Mouse (Mus musculus): ENCODE data around the gene Pde4d. TPM values are rescaled to one million over a fixed set of nuclear protein-coding genes. Genes with fewer than 3 reads are reported as not detected.

Gene Pde4d
- polyA plus RNA-seq, 1 experiment from 2014 or later = 13.6 TPM

DNA sequence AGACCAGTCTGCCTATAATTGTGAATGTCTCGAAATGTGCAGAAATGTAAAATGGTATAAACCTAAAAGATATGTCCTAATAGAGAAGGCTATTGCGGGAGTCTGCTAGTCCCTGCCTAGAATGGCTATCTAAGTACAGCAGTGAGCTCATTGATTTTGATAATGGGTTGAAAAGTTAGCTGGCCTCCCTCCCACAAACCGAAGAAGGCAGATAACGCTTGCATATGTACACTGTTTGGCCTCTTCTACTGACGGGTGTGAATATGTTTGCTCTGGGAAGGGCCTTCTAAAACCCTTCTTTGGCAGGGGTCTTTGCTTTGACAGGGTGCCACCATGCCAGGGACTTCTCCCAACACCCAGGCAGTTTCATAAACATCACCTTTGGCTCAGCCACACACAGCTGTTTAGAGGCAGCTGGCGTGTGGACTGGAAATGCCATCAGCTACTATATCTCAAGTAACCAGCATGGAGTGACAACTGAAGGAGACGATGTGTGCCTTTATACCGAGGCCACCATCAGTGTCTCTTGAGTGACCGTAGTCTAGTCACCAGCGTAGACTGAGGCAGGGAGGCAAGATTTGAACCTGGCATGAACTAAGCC is 1216.2 kb downstream of the Pde4d start:
- no peak for ATAC-seq (ENCODE audit: low read depth)
- H3K4me3 ChIP-seq (ENCODE audit: low read depth, low read length) = no peak overlapping the region
- no peak overlapping the region for H3K27ac ChIP-seq (replicated peaks; ENCODE audit: low read depth, low read length)
- H3K36me3 ChIP-seq (ENCODE audit: control insufficient read depth, insufficient read depth, low read length) = no peaks in the 10 kb centered on the region
- H3K9ac ChIP-seq (ENCODE audit: low read depth, low read length) = no peak overlapping the region
- no peaks in the 10 kb centered on the region for H3K9me3 ChIP-seq (ENCODE audit: control insufficient read depth, low read length)
- 86% methylated on average over 10 of the region's 10 CpGs for WGBS
- H3K4me2 ChIP-seq (ENCODE audit: low read depth, low read length) = no peak overlapping the region
- no peak for DNase-seq (ENCODE audit: low spot score)
- H3K27me3 ChIP-seq (replicated peaks; ENCODE audit: control insufficient read depth, insufficient read depth, low read length) = no peaks in the 10 kb centered on the region
- peaks cover 9% of the 10 kb centered on the region for H3K4me1 ChIP-seq (ENCODE audit: control insufficient read depth, insufficient read depth, low read length)

DNA sequence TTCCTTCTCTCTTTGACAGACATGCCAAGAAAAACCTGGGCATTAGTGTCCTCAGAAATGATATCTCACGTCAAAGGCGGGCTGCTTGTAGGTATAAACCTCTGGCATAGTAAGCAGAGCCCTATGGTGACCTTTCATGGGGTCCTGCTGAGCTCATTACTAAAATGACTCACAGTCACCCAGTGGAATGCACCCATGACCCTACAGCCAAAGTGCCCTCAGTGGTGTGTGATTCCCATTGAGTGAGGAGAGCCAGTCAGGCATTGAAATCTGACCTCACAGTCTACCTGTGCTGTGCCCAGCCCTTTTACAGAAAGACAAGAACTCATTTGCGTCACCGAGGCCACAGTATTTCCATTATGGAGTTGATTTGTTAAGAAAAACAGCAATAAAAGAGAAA is 1220.2 kb downstream of the Pde4d start:
- DNase-seq (ENCODE audit: low spot score) (no peak), ATAC-seq (ENCODE audit: low read depth) (no peak)
- H3K36me3 ChIP-seq (ENCODE audit: control insufficient read depth, insufficient read depth, low read length) = no peaks in the 10 kb centered on the region
- H3K9me3 ChIP-seq (ENCODE audit: control insufficient read depth, low read length) = no peaks in the 10 kb centered on the region
- H3K4me2 ChIP-seq (ENCODE audit: low read depth, low read length) = no peak overlapping the region
- peaks cover 2% of the 10 kb centered on the region; the same call in 1 of the 2 replicates for H3K4me1 ChIP-seq (ENCODE audit: control insufficient read depth, insufficient read depth, low read length)
- H3K27me3 ChIP-seq (replicated peaks; ENCODE audit: control insufficient read depth, insufficient read depth, low read length) = no peaks in the 10 kb centered on the region
- no peak overlapping the region for H3K9ac ChIP-seq (ENCODE audit: low read depth, low read length)
- H3K27ac ChIP-seq (replicated peaks; ENCODE audit: low read depth, low read length) = no peak overlapping the region
- H3K4me3 ChIP-seq (ENCODE audit: low read depth, low read length) = no peak overlapping the region
- 68% methylated on average over 4 of the region's 4 CpGs for WGBS

DNA sequence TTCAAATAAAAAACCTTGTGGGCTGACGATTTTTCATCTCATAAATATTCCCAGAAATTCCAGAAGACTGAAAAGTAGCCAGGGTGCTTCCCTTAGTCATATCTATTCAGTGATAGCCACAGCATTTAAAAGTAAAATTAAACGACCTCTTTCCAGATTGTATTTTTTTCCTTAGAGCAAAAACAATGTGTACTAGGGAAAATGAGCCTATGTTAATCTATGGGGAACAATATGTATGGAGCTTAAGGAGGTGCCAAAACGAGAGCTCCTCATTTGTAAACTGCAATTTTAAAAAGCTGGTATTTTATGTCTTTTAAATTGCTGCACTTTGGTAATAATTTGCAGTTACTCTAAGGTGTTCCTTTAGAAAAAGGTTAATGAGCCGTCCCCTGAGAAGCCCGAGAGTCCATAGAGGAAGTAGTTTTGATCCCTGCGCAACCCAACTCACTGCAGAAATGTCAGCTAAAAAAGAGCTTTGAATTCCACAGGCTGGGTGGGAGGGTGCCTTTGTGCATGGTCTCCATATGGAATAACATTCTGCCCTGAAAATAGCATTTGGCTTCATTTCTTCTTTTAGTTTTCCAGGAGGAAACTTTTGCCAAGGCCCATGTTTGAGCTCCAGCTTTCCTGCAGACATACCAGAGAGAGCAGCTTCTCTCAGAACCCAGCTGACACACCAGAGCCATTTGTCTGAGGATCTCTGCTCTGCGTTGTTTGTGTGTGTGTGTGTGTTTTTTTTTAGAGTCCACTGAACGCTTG is 1222.0 kb downstream of the Pde4d start:
- WGBS = 40% methylated on average over 8 of the region's 8 CpGs
- H3K27ac ChIP-seq (replicated peaks; ENCODE audit: low read depth, low read length) = no peak overlapping the region
- DNase-seq (ENCODE audit: low spot score) (no peak), ATAC-seq (ENCODE audit: low read depth) (no peak)
- no peak overlapping the region for H3K4me2 ChIP-seq (ENCODE audit: low read depth, low read length)
- H3K27me3 ChIP-seq (replicated peaks; ENCODE audit: control insufficient read depth, insufficient read depth, low read length) = no peaks in the 10 kb centered on the region
- no peak overlapping the region for H3K9ac ChIP-seq (ENCODE audit: low read depth, low read length)
- no peak overlapping the region for H3K4me3 ChIP-seq (ENCODE audit: low read depth, low read length)
- H3K36me3 ChIP-seq (ENCODE audit: control insufficient read depth, insufficient read depth, low read length) = no peaks in the 10 kb centered on the region
- no peaks in the 10 kb centered on the region for H3K9me3 ChIP-seq (ENCODE audit: control insufficient read depth, low read length)
- no peaks in the 10 kb centered on the region for H3K4me1 ChIP-seq (ENCODE audit: control insufficient read depth, insufficient read depth, low read length)

DNA sequence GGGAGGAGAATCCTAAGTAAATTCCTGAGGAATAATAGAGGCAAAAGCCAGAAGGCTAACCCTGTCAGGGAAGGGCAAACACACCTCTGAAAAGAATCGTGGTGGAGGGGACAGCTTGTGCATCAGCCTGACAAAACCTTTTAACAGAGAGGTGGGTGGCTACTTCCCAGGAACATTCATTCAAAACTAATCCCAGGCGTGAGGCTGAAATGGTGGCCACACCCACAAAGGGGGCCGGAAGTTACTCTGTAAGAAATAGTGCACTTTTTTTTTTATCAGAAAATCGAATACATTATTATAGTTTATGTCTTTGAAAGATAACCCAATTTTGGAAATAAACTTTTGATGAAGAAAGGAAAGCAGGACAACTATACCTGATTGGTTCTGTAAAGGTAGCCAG is 1227.3 kb downstream of the Pde4d start:
- Histone ChIP-seq H3K27ac (replicated peaks; ENCODE audit: low read depth, low read length) (no peak overlapping the region), H3K4me1 (ENCODE audit: control insufficient read depth, insufficient read depth, low read length) (no peaks in the 10 kb centered on the region), H3K4me2 (ENCODE audit: low read depth, low read length) (no peak overlapping the region), H3K9ac (ENCODE audit: low read depth, low read length) (no peak overlapping the region), H3K9me3 (ENCODE audit: control insufficient read depth, low read length) (no peaks in the 10 kb centered on the region), H3K27me3 (replicated peaks; ENCODE audit: control insufficient read depth, insufficient read depth, low read length) (no peaks in the 10 kb centered on the region), H3K4me3 (ENCODE audit: low read depth, low read length) (no peak overlapping the region), H3K36me3 (ENCODE audit: control insufficient read depth, insufficient read depth, low read length) (no peaks in the 10 kb centered on the region)
- DNase-seq (ENCODE audit: low spot score) = no peak
- WGBS = 56% methylated on average over 4 of the region's 4 CpGs
- ATAC-seq (ENCODE audit: low read depth) = no peak

DNA sequence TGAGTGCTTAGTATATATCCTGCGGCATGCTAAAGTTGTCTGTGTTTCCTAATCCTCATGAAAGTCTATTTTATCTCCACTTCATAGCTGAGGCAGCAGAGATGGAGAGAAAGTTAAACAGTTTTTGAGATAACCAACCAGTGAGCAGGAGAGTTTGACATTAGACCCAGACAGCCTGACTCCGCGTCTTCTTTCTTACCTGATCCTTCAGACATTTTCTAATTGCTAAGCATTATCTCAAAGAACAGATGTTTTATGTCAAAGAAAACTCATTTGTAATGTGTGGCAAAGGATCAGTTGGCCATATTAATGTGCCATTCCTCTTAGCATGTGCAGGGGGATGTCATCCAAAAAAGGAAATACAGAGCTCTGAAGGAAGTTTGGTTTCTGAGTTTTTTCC is 1227.9 kb downstream of the Pde4d start:
- 74% methylated on average over 3 of the region's 3 CpGs for WGBS
- Histone ChIP-seq H3K4me1 (ENCODE audit: control insufficient read depth, insufficient read depth, low read length) (no peaks in the 10 kb centered on the region), H3K4me3 (ENCODE audit: low read depth, low read length) (no peak overlapping the region), H3K27me3 (replicated peaks; ENCODE audit: control insufficient read depth, insufficient read depth, low read length) (no peaks in the 10 kb centered on the region), H3K9ac (ENCODE audit: low read depth, low read length) (no peak overlapping the region), H3K27ac (replicated peaks; ENCODE audit: low read depth, low read length) (no peak overlapping the region), H3K36me3 (ENCODE audit: control insufficient read depth, insufficient read depth, low read length) (no peaks in the 10 kb centered on the region), H3K9me3 (ENCODE audit: control insufficient read depth, low read length) (no peaks in the 10 kb centered on the region), H3K4me2 (ENCODE audit: low read depth, low read length) (no peak overlapping the region)
- DNase-seq (ENCODE audit: low spot score) (no peak), ATAC-seq (ENCODE audit: low read depth) (no peak)

DNA sequence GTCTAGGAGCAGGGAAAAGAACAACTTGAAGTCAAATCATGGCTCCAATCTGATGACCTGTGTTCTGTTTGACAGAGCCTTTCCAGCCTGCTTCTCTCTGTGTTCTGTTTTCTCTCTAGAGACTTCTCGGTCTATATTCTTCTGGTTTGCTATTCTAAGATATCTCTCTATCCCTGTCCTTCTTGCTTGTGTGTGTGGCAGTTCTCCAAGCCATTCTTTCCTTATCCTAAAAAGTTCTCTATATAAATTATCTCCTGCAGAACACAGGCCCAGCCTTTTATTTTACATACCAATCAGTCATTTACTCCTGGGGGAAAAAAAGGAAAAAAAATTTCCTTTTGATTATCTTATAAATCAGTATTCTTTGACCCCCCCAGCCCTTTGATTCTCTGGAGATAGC is 1229.2 kb downstream of the Pde4d start:
- Histone ChIP-seq H3K27me3 (replicated peaks; ENCODE audit: control insufficient read depth, insufficient read depth, low read length) (no peaks in the 10 kb centered on the region), H3K4me1 (ENCODE audit: control insufficient read depth, insufficient read depth, low read length) (no peaks in the 10 kb centered on the region), H3K9me3 (ENCODE audit: control insufficient read depth, low read length) (no peaks in the 10 kb centered on the region), H3K9ac (ENCODE audit: low read depth, low read length) (no peak overlapping the region), H3K4me2 (ENCODE audit: low read depth, low read length) (no peak overlapping the region), H3K27ac (replicated peaks; ENCODE audit: low read depth, low read length) (no peak overlapping the region), H3K4me3 (ENCODE audit: low read depth, low read length) (no peak overlapping the region), H3K36me3 (ENCODE audit: control insufficient read depth, insufficient read depth, low read length) (no peaks in the 10 kb centered on the region)
- ATAC-seq (ENCODE audit: low read depth) = no peak
- WGBS = 89% methylated on average over 1 of the region's 1 CpGs
- DNase-seq (ENCODE audit: low spot score) = no peak

DNA sequence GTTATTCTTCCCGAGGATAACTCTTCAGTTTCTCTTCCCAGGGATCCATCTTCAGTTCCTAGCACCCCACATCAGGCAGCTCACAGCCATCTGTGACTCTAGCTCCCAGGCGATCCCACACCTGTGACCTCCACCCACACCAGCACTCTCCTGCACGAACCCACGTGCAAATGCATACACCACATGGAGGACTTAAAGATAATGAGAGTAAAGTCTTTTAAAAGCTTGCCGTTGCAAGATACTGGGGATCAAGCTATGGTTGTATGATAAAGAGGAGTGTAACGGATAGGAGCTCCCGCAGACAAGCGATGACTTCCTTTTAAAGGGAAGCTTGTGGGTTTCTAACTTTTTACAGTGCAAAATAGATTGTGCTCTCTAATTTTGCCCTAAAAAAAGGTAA is 1230.5 kb downstream of the Pde4d start:
- Histone ChIP-seq H3K27ac (replicated peaks; ENCODE audit: low read depth, low read length) (no peak overlapping the region), H3K4me3 (ENCODE audit: low read depth, low read length) (no peak overlapping the region), H3K9me3 (ENCODE audit: control insufficient read depth, low read length) (no peaks in the 10 kb centered on the region), H3K36me3 (ENCODE audit: control insufficient read depth, insufficient read depth, low read length) (no peaks in the 10 kb centered on the region), H3K4me2 (ENCODE audit: low read depth, low read length) (no peak overlapping the region), H3K27me3 (replicated peaks; ENCODE audit: control insufficient read depth, insufficient read depth, low read length) (no peaks in the 10 kb centered on the region), H3K4me1 (ENCODE audit: control insufficient read depth, insufficient read depth, low read length) (peaks cover 4% of the 10 kb centered on the region; the same call in 1 of the 2 replicates), H3K9ac (ENCODE audit: low read depth, low read length) (no peak overlapping the region)
- ATAC-seq (ENCODE audit: low read depth) = no peak
- 89% methylated on average over 8 of the region's 8 CpGs for WGBS
- DNase-seq (ENCODE audit: low spot score) = no peak

DNA sequence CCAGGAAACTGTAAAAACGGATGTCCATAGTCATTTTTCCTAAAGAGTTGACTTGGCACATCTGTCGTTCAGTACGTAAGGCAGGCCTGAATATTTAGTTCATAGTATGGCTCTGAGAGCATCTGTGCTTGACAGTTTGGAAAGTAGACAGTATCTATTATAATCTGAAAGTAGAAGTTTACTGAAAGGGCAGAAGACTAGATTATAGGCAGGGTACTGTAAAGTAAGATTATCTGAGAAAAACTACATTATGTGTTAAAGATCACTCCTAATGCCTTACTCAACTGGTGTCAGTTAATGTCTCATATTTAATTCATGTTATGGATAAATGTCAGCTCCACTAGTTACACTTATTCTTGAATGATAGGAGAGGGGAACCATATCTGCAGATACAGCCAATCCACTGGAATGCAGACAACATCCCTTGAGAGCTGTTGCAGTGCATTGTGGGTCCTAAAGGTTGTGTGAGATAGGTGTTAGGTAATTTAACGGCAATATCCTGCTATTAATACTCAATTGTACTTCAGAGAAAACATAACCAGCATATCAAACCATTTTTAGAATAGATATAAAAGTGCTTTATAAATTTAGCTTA is 1232.0 kb downstream of the Pde4d start:
- WGBS = 78% methylated on average over 4 of the region's 4 CpGs
- H3K4me1 ChIP-seq (ENCODE audit: control insufficient read depth, insufficient read depth, low read length) = peaks cover 4% of the 10 kb centered on the region; the same call in 1 of the 2 replicates
- no peaks in the 10 kb centered on the region for H3K36me3 ChIP-seq (ENCODE audit: control insufficient read depth, insufficient read depth, low read length)
- DNase-seq (ENCODE audit: low spot score) = no peak
- no peak overlapping the region for H3K9ac ChIP-seq (ENCODE audit: low read depth, low read length)
- H3K4me3 ChIP-seq (ENCODE audit: low read depth, low read length) = no peak overlapping the region
- no peaks in the 10 kb centered on the region for H3K9me3 ChIP-seq (ENCODE audit: control insufficient read depth, low read length)
- no peak overlapping the region for H3K27ac ChIP-seq (replicated peaks; ENCODE audit: low read depth, low read length)
- H3K4me2 ChIP-seq (ENCODE audit: low read depth, low read length) = no peak overlapping the region
- ATAC-seq (ENCODE audit: low read depth) = no peak
- no peaks in the 10 kb centered on the region for H3K27me3 ChIP-seq (replicated peaks; ENCODE audit: control insufficient read depth, insufficient read depth, low read length)

Data from embryonic facial prominence, embryonic 14.5 days (tissue).